Mouse (Mus musculus): ENCODE measurements around the gene Gm9117. TPM values are rescaled to one million over a fixed set of nuclear protein-coding genes. Genes with fewer than 3 reads are reported as not detected.
"Not testable (repeated sequence)": the region's sequence is repeated elsewhere in the genome, so short reads cannot be mapped to it uniquely, and the experiment has no call there.

The Gm9117 gene
- total RNA-seq (2021): not detected
- long read RNA-seq, experiment 1: 0 reads
- long read RNA-seq, experiment 2: 0 reads

- DNase-seq (ENCODE audit: low spot score in 2 of 2): not testable (repeated sequence)
Measured at GRCm38 (mm10) chr3:93943443-93943842, at the start of gene Gm9117. Gm9117 (minus strand) TSS chr3:93943543.

GRCm38 (mm10) chr3:93968938-93969337 is 25.6 kb upstream of the Gm9117 start:
- not testable (repeated sequence) for DNase-seq (ENCODE audit: low spot score in 2 of 2)

- not testable (repeated sequence) for DNase-seq (ENCODE audit: low spot score in 2 of 2)
Measured at GRCm38 (mm10) chr3:93961214-93961613, 17.9 kb upstream of the Gm9117 start, which contains the start of gene Tdpoz5. Tdpoz5 (minus strand) TSS chr3:93961314.

GRCm38 (mm10) chr3:93938386-93938785 is 5.0 kb downstream of the Gm9117 start:
- DNase-seq (ENCODE audit: low spot score in 2 of 2): not testable (repeated sequence)

Other genes starting within 250 kb of the Gm9117 start
- gene Gm5773, start 170.5 kb downstream of the Gm9117 start, total RNA-seq (2021): not detected
- not detected for gene Tdpoz4, start 147.1 kb downstream of the Gm9117 start, total RNA-seq (2021)
- gene Tdpoz3, start 117.5 kb downstream of the Gm9117 start, total RNA-seq (2021): not detected
- gene Tdpoz5, start 17.8 kb upstream of the Gm9117 start, total RNA-seq (2021): not detected
- gene Gm9125, start 111.3 kb upstream of the Gm9117 start, total RNA-seq (2021): not detected
- not detected for gene Gm10697, start 129.1 kb upstream of the Gm9117 start, total RNA-seq (2021)
- not detected for gene Gm10696, start 234.7 kb upstream of the Gm9117 start, total RNA-seq (2021)